Mouse (Mus musculus) limb, embryonic 15.5 days (tissue): ENCODE results near the gene Marveld3. TPM values are rescaled to one million over a fixed set of nuclear protein-coding genes. Genes with fewer than 3 reads are reported as not detected.

ENCODE experiments used
- ATAC-seq: fragments of 200-750 bp; cut with Nextera tagmentation; 2 replicates; pipeline ENCODE4 v1.8.0; 2017; ENCODE audit warnings: low read depth, moderate TSS enrichment; ENCODE audit not compliant: insufficient number of reproducible peaks, low FRiP score, low TSS enrichment
- H3K27ac ChIP-seq: fragments of 300-500 bp; sonication (generic); 2 replicates; pipeline ENCODE4 v1.5.1; 2015; ENCODE audit warnings: moderate library complexity, mild to moderate bottlenecking, inconsistent platforms
- H3K27me3 ChIP-seq: fragments of 300-500 bp; sonication (generic); 2 replicates; pipeline ENCODE4 v1.6.1; 2015; ENCODE audit warnings: inconsistent platforms
- H3K36me3 ChIP-seq: fragments of 300-500 bp; sonication (generic); 2 replicates; pipeline ENCODE4 v1.6.1; 2015; ENCODE audit warnings: inconsistent platforms
- H3K4me1 ChIP-seq: fragments of 300-500 bp; sonication (generic); 2 replicates; pipeline ENCODE4 v1.6.1; 2015; ENCODE audit warnings: inconsistent platforms
- H3K4me2 ChIP-seq: fragments of 300-500 bp; sonication (generic); 2 replicates; pipeline ENCODE4 v1.6.1; 2015; ENCODE audit warnings: mild to moderate bottlenecking, inconsistent platforms
- H3K4me3 ChIP-seq: fragments of 300-500 bp; sonication (generic); 2 replicates; pipeline ENCODE4 v1.5.1; 2015; ENCODE audit warnings: mild to moderate bottlenecking, inconsistent platforms
- H3K9ac ChIP-seq: fragments of 300-500 bp; sonication (generic); 2 replicates; pipeline ENCODE4 v1.6.1; 2015; ENCODE audit warnings: inconsistent platforms
- H3K9me3 ChIP-seq: fragments of 300-500 bp; sonication (generic); 2 replicates; pipeline ENCODE4 v1.6.1; 2016; ENCODE audit warnings: inconsistent platforms
- WGBS: fragments of 180-500 bp; shearing (Covaris S2); methylation state at CpG from one replicate; pipeline ENCODE4 v1.1.7; 2015; 5-methylcytosine and 5-hydroxymethylcytosine counted together
- polyA plus RNA-seq: library from polyadenylated mRNA; unstranded; fragments of >200 nt; fragmentation: Nextera tagmentation; extraction: Ambion mirVana; gene quantifications from 2 replicates; pipeline ENCODE4 v1.2.1, GENCODE M21; 2015

Gene Marveld3
- polyA plus RNA-seq, 1 experiment from 2014 or later, result 4.0 TPM

- Histone ChIP-seq H3K4me2 (no peak overlapping the region), H3K9me3 (no peaks in the 10 kb centered on the region), H3K4me1 (peaks cover 17% of the 10 kb centered on the region), H3K9ac (no peak overlapping the region), H3K4me3 (no peak overlapping the region), H3K27ac (no peak overlapping the region), H3K36me3 (no peaks in the 10 kb centered on the region), H3K27me3 (peaks cover 46% of the 10 kb centered on the region)
- no peak for ATAC-seq
- 57% methylated on average over 13 of the region's 13 CpGs for WGBS
Measured at GRCm38 (mm10) chr8:109963421-109963820, 1.4 kb upstream of the Marveld3 start.

- Histone ChIP-seq H3K4me2 (no peak overlapping the region), H3K4me1 (peaks cover 23% of the 10 kb centered on the region), H3K36me3 (no peaks in the 10 kb centered on the region), H3K4me3 (no peak overlapping the region), H3K9me3 (no peaks in the 10 kb centered on the region), H3K9ac (no peak overlapping the region), H3K27me3 (peaks cover 41% of the 10 kb centered on the region), H3K27ac (no peak overlapping the region)
- 66% methylated on average over 9 of the region's 9 CpGs for WGBS
- ATAC-seq, result no peak
Measured at GRCm38 (mm10) chr8:109962896-109963295, 893 bp upstream of the Marveld3 start.

- no peak for ATAC-seq
- H3K27ac ChIP-seq, result no peak overlapping the region
- no peak overlapping the region for H3K4me2 ChIP-seq
- peaks cover 38% of the 10 kb centered on the region for H3K27me3 ChIP-seq
- H3K9me3 ChIP-seq, result no peaks in the 10 kb centered on the region
- no peaks in the 10 kb centered on the region for H3K36me3 ChIP-seq
- H3K4me1 ChIP-seq, result peaks cover 36% of the 10 kb centered on the region
- no peak overlapping the region for H3K9ac ChIP-seq
- no peak overlapping the region for H3K4me3 ChIP-seq
- WGBS, result 84% methylated on average over 4 of the region's 4 CpGs
Measured at GRCm38 (mm10) chr8:109959112-109959511, 2.9 kb downstream of the Marveld3 start.

GRCm38 (mm10) chr8:109958036-109958655 is 3.9 kb downstream of the Marveld3 start:
- WGBS, result 19% methylated on average over 12 of the region's 12 CpGs
- H3K27me3 ChIP-seq, result peaks cover 36% of the 10 kb centered on the region
- H3K36me3 ChIP-seq, result no peaks in the 10 kb centered on the region
- no peak overlapping the region for H3K4me3 ChIP-seq
- H3K27ac ChIP-seq, result peak overlapping the region; percentile 71
- peaks cover 34% of the 10 kb centered on the region for H3K4me1 ChIP-seq
- H3K9me3 ChIP-seq, result no peaks in the 10 kb centered on the region
- 0 out of 2 replicates have a peak overlapping the region, but pooled peaks have one; percentile 12 for H3K4me2 ChIP-seq
- no peak for ATAC-seq
- H3K9ac ChIP-seq, result no peak overlapping the region

- H3K4me3 ChIP-seq, result no peak overlapping the region
- ATAC-seq, result no peak
- peak overlapping the region; percentile 12; the same call in 1 of the 2 replicates for H3K4me2 ChIP-seq
- peaks cover 29% of the 10 kb centered on the region for H3K27me3 ChIP-seq
- H3K9ac ChIP-seq, result no peak overlapping the region
- H3K9me3 ChIP-seq, result no peaks in the 10 kb centered on the region
- H3K27ac ChIP-seq, result no peak overlapping the region; the same call in 1 of the 2 replicates
- WGBS, result 7% methylated on average over 16 of the region's 16 CpGs
- peaks cover 30% of the 10 kb centered on the region for H3K4me1 ChIP-seq
- H3K36me3 ChIP-seq, result no peaks in the 10 kb centered on the region
Measured at GRCm38 (mm10) chr8:109957167-109958028, 4.6 kb downstream of the Marveld3 start.

- H3K36me3 ChIP-seq, result no peaks in the 10 kb centered on the region
- H3K4me1 ChIP-seq, result peaks cover 20% of the 10 kb centered on the region
- no peak overlapping the region for H3K27ac ChIP-seq
- ATAC-seq, result no peak
- no peak overlapping the region for H3K4me3 ChIP-seq
- no peak overlapping the region for H3K4me2 ChIP-seq
- H3K27me3 ChIP-seq, result peaks cover 5% of the 10 kb centered on the region; the same call in 1 of the 2 replicates
- no peak overlapping the region for H3K9ac ChIP-seq
- no peaks in the 10 kb centered on the region for H3K9me3 ChIP-seq
- WGBS, result 55% methylated on average over 13 of the region's 13 CpGs
Measured at GRCm38 (mm10) chr8:109954486-109954948, 7.5 kb downstream of the Marveld3 start.

GRCm38 (mm10) chr8:109952171-109952570 is 9.8 kb downstream of the Marveld3 start:
- Histone ChIP-seq H3K36me3 (no peaks in the 10 kb centered on the region), H3K27me3 (peaks cover 23% of the 10 kb centered on the region), H3K27ac (no peak overlapping the region), H3K9ac (no peak overlapping the region), H3K9me3 (no peaks in the 10 kb centered on the region), H3K4me1 (peaks cover 18% of the 10 kb centered on the region), H3K4me2 (no peak overlapping the region), H3K4me3 (no peak overlapping the region)
- ATAC-seq, result no peak
- WGBS, result 58% methylated on average over 7 of the region's 7 CpGs

- peaks cover 8% of the 10 kb centered on the region; the same call in 1 of the 2 replicates for H3K36me3 ChIP-seq
- H3K4me1 ChIP-seq, result peaks cover 24% of the 10 kb centered on the region
- H3K9ac ChIP-seq, result no peak overlapping the region
- no peaks in the 10 kb centered on the region for H3K9me3 ChIP-seq
- H3K4me3 ChIP-seq, result peak overlapping the region; percentile 24
- H3K27me3 ChIP-seq, result peaks cover 28% of the 10 kb centered on the region
- no peak for ATAC-seq
- WGBS, result 6% methylated on average over 19 of the region's 19 CpGs
- H3K4me2 ChIP-seq, result peak overlapping the region; percentile 48
- H3K27ac ChIP-seq, result no peak overlapping the region
Measured at GRCm38 (mm10) chr8:109948285-109948564, 13.8 kb downstream of the Marveld3 start.

- 2% methylated on average over 26 of the region's 26 CpGs for WGBS
- Histone ChIP-seq H3K27ac (no peak overlapping the region), H3K4me1 (peaks cover 24% of the 10 kb centered on the region), H3K9me3 (no peaks in the 10 kb centered on the region), H3K4me3 (peak overlapping the region; percentile 24), H3K36me3 (peaks cover 13% of the 10 kb centered on the region; the same call in 1 of the 2 replicates), H3K9ac (no peak overlapping the region), H3K4me2 (peak overlapping the region; percentile 48), H3K27me3 (peaks cover 28% of the 10 kb centered on the region)
- ATAC-seq, result 0 out of 2 replicates have a peak, but pooled peaks have one; percentile 42
Measured at GRCm38 (mm10) chr8:109947447-109948284, 14.3 kb downstream of the Marveld3 start.

GRCm38 (mm10) chr8:109946272-109946671 is 15.7 kb downstream of the Marveld3 start:
- Histone ChIP-seq H3K4me2 (no peak overlapping the region), H3K27me3 (peaks cover 28% of the 10 kb centered on the region), H3K9me3 (no peaks in the 10 kb centered on the region), H3K4me3 (no peak overlapping the region), H3K4me1 (peaks cover 24% of the 10 kb centered on the region), H3K9ac (no peak overlapping the region), H3K36me3 (peaks cover 15% of the 10 kb centered on the region; the same call in 1 of the 2 replicates), H3K27ac (no peak overlapping the region)
- 91% methylated on average over 7 of the region's 7 CpGs for WGBS
- ATAC-seq, result no peak

- Histone ChIP-seq H3K27me3 (peaks cover 28% of the 10 kb centered on the region), H3K36me3 (peaks cover 21% of the 10 kb centered on the region), H3K27ac (no peak overlapping the region), H3K4me1 (peaks cover 24% of the 10 kb centered on the region), H3K9ac (no peak overlapping the region), H3K4me2 (no peak overlapping the region), H3K4me3 (no peak overlapping the region), H3K9me3 (no peaks in the 10 kb centered on the region)
- ATAC-seq, result no peak
- WGBS, result 53% methylated on average over 7 of the region's 7 CpGs
Measured at GRCm38 (mm10) chr8:109945694-109946093, 16.3 kb downstream of the Marveld3 start.
